Mouse (Mus musculus): ENCODE data around the gene Tmem131. TPM values are rescaled to one million over a fixed set of nuclear protein-coding genes. Genes with fewer than 3 reads are reported as not detected.
A peak's percentile ranks its signal among the peaks of the same experiment; 100 is the strongest.

Tmem131 gene
- polyA plus RNA-seq, 1 experiment from 2014 or later = 6.2 TPM

DNA sequence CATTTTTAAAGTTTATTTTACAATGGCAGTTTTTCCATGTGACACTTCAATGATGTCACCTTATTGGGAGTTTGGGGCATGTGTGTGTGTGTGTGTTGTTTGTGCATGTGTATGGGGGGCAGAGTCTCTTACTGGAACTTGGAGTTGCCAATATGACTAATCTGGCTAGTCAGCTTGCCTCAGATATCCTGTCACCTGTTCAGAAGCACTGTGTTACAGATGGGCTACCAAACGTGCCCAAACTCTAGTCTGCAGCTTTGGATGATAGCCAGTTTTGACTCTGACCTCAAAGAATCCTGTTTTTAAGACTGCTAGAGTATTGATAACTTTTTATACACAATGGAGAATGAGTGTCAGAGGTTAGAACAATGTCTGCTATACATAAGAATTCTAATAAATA is 64.3 kb downstream of the Tmem131 start:
- H3K9ac ChIP-seq = no peak overlapping the region
- ATAC-seq (replicated peaks; ENCODE audit: insufficient number of reproducible peaks, insufficient read depth, low FRiP score, low read depth) = no peak
- 23% methylated on average over 1 of the region's 1 CpGs for WGBS
- H3K27ac ChIP-seq = no peak overlapping the region
- H3K4me2 ChIP-seq = no peak overlapping the region
- peaks cover 7% of the 10 kb centered on the region; the same call in 1 of the 2 replicates for H3K36me3 ChIP-seq
- no peaks in the 10 kb centered on the region for H3K9me3 ChIP-seq (replicated peaks)
- H3K4me3 ChIP-seq = no peak overlapping the region
- H3K4me1 ChIP-seq (replicated peaks) = peaks cover 14% of the 10 kb centered on the region
- H3K27me3 ChIP-seq = no peaks in the 10 kb centered on the region

DNA sequence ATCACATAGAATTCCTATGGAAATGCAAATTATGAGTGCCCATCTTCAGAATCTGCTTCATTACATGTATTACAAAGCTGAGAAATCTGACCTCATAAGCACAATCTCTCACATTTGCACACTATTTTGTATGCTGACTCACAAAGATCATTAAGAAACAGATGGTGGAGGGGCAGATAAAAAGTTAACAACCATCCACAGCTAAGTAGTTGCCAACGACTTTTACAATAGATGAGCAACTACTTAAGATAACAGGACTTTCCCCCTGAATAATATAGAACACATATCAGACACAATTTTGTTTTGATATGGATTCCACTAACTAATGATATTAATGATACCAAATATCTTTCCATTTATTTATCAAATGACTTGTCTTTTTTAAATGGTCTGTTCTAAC is 66.3 kb downstream of the Tmem131 start:
- no peaks in the 10 kb centered on the region for H3K9me3 ChIP-seq (replicated peaks)
- WGBS = 49% methylated on average over 1 of the region's 1 CpGs
- no peak overlapping the region for H3K4me2 ChIP-seq
- H3K27me3 ChIP-seq = no peaks in the 10 kb centered on the region
- H3K27ac ChIP-seq = no peak overlapping the region
- ATAC-seq (replicated peaks; ENCODE audit: insufficient number of reproducible peaks, insufficient read depth, low FRiP score, low read depth) = no peak
- H3K36me3 ChIP-seq = peaks cover 7% of the 10 kb centered on the region; the same call in 1 of the 2 replicates
- H3K4me3 ChIP-seq = no peak overlapping the region
- peaks cover 4% of the 10 kb centered on the region; the same call in 1 of the 2 replicates for H3K4me1 ChIP-seq (replicated peaks)
- H3K9ac ChIP-seq = no peak overlapping the region

DNA sequence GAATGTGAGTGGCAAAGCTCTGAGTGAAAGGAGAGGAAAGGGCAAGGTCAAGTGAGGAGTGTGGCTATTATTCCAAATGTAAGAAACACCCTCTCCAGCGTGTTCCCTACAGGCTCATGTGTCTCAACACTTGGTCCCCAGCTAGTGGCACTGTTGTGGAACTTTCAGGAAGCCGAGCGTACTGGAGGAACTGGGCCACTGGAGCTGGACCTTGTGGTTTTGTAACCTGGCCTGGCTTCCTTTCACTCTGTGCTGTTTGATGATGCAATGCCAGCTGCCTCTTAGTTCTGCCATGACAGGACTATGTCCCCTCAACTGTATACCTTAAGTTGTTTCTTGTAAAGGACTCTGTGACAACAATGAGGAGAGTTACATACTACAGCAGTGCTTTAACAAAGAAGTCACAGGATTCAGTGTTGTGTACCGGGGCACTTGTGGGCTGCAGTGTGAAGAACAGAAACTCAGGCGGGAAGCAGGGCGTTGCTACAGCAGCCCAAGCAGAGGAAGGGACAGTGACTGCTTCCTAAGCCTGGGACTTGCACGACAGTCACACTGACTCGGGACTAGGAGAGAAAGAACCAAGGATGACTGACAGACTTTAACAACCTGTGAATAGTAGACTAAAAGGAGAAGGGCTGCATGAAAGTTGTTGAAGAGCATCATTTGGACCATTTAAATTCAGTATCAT is 68.4 kb downstream of the Tmem131 start:
- Histone ChIP-seq H3K36me3 (peaks cover 4% of the 10 kb centered on the region; the same call in 1 of the 2 replicates), H3K27ac (no peak overlapping the region), H3K4me2 (no peak overlapping the region), H3K27me3 (no peaks in the 10 kb centered on the region), H3K4me1 (replicated peaks) (peaks cover 8% of the 10 kb centered on the region), H3K9ac (no peak overlapping the region), H3K4me3 (no peak overlapping the region), H3K9me3 (replicated peaks) (no peaks in the 10 kb centered on the region)
- ATAC-seq (replicated peaks; ENCODE audit: insufficient number of reproducible peaks, insufficient read depth, low FRiP score, low read depth) = no peak
- 69% methylated on average over 8 of the region's 8 CpGs for WGBS

DNA sequence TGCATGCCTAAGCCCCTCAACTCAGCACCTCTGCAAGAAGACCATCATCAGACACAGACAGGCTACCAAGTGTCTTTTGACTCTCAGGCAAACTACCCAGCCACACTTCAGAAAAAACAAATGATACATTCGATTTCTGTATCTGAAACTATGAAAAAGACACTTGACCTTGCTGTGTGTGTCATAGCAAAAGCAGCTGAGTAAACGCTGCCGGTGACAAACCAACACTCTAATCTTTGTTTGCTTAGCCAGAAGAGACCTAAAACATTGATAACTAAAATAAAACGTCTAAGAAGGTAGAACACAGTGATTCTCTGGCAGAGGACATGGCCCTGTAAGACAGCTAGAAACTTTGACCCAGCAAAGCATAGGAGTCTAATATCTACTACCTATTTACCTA is 72.2 kb downstream of the Tmem131 start:
- ATAC-seq (replicated peaks; ENCODE audit: insufficient number of reproducible peaks, insufficient read depth, low FRiP score, low read depth) = no peak

DNA sequence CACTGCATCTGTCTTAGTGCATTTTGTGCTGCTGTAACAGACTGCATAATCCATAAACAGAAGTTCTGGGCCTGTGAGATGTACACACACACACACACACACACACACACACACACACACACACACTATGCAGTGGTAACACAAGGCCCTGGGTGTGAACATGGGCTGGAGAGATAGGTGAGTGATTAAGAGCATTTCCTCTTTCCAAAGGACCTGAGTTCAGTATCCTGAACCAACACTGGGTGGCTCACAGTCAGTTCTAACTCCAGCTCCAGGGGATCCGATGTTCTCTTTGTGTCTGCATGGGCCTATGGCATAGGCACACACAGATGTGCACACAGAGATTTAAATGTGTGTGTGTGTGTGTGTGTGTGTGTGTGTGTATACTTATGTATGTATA is 72.9 kb downstream of the Tmem131 start:
- 50% methylated on average over 1 of the region's 1 CpGs for WGBS
- H3K9me3 ChIP-seq (replicated peaks) = no peaks in the 10 kb centered on the region
- ATAC-seq (replicated peaks; ENCODE audit: insufficient number of reproducible peaks, insufficient read depth, low FRiP score, low read depth) = no peak

More for the DNA sequence above, 72.2 kb downstream of the Tmem131 start:
- Histone ChIP-seq H3K27ac (no peak overlapping the region), H3K4me2 (no peak overlapping the region), H3K4me1 (replicated peaks) (peaks cover 8% of the 10 kb centered on the region), H3K4me3 (no peak overlapping the region), H3K36me3 (peaks cover 4% of the 10 kb centered on the region; the same call in 1 of the 2 replicates), H3K9ac (no peak overlapping the region), H3K9me3 (replicated peaks) (no peaks in the 10 kb centered on the region), H3K27me3 (no peaks in the 10 kb centered on the region)
- WGBS = 33% methylated on average over 4 of the region's 4 CpGs

DNA sequence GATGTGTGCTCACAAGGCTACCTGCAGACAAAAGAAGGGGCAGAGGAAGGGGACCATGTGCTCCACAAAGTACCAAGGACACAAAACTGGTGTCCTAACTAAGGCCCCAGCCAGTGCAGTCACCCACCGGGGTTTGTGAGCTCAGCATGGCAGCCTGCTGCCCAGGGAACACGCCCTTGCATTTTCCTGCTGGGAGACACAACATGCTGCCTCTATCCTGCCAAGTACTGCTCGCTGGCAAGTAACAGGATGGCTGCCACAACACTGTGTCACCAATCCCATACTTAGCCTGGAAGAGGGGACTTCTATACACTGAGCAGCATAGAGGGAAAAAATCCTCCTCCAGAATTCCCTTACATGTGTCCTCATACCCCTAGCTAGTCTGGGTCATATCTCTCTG is 78.7 kb downstream of the Tmem131 start:
- Histone ChIP-seq H3K36me3 (no peaks in the 10 kb centered on the region), H3K9me3 (replicated peaks) (no peaks in the 10 kb centered on the region), H3K4me3 (no peak overlapping the region), H3K4me2 (no peak overlapping the region), H3K27me3 (no peaks in the 10 kb centered on the region), H3K4me1 (replicated peaks) (peaks cover 37% of the 10 kb centered on the region), H3K9ac (no peak overlapping the region), H3K27ac (peak overlapping the region; percentile 43; the same call in 1 of the 2 replicates)
- 74% methylated on average over 3 of the region's 3 CpGs for WGBS
- no peak; the same call in 1 of the 2 replicates for ATAC-seq (replicated peaks; ENCODE audit: insufficient number of reproducible peaks, insufficient read depth, low FRiP score, low read depth)

More for the DNA sequence above, 72.9 kb downstream of the Tmem131 start:
- no peak overlapping the region for H3K27ac ChIP-seq
- no peak overlapping the region for H3K4me2 ChIP-seq
- no peak overlapping the region for H3K4me3 ChIP-seq
- H3K27me3 ChIP-seq = no peaks in the 10 kb centered on the region
- H3K36me3 ChIP-seq = peaks cover 4% of the 10 kb centered on the region; the same call in 1 of the 2 replicates
- H3K9ac ChIP-seq = no peak overlapping the region
- peaks cover 5% of the 10 kb centered on the region for H3K4me1 ChIP-seq (replicated peaks)

DNA sequence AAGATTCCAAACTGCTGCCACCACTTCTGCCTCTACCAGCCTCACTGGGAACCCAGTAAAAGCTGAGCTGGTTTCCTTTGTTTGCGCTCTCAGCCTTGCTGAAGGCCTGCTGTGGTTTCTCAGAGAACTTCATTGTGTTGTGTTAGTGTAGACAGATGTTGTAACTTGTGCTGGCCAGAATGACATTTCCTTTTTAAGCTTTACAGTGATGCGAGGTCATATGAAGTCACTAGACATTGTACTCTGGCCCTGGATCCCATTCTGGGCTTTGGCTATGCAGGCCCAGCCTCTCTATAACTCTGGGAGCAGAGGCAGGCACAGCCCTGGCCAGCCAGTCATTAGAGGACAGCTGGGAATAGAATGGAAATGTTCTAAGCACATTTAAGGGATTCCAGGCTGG is 81.7 kb downstream of the Tmem131 start:
- Histone ChIP-seq H3K27me3 (no peaks in the 10 kb centered on the region), H3K4me3 (no peak overlapping the region), H3K4me2 (no peak overlapping the region), H3K27ac (peak overlapping the region; percentile 81), H3K36me3 (no peaks in the 10 kb centered on the region), H3K4me1 (replicated peaks) (peaks cover 41% of the 10 kb centered on the region), H3K9me3 (replicated peaks) (no peaks in the 10 kb centered on the region), H3K9ac (no peak overlapping the region)
- WGBS = 55% methylated on average over 2 of the region's 2 CpGs
- ATAC-seq (replicated peaks; ENCODE audit: insufficient number of reproducible peaks, insufficient read depth, low FRiP score, low read depth) = no peak; the same call in 1 of the 2 replicates

DNA sequence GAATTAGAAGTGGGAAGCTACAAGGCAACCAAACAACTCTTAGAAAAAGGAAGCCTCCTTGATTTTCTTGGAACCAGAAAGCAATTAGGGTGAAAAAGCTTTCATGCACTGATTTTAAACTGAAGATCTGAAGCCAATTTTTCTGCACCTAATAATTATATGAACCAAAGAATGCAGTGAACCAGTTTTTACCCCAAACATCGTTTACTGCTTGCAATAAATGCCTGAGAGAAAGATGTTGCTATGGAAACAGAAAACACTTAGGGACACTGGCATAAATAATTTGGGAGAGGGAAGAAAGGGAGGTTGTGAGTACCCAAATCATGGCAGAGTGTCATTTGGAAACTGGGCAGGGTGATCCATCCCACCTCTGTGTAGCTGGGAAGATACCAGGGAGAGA is 82.6 kb downstream of the Tmem131 start:
- no peak overlapping the region for H3K4me2 ChIP-seq
- WGBS = 47% methylated on average over 1 of the region's 1 CpGs
- no peak for ATAC-seq (replicated peaks; ENCODE audit: insufficient number of reproducible peaks, insufficient read depth, low FRiP score, low read depth)
- no peak overlapping the region for H3K9ac ChIP-seq
- H3K27ac ChIP-seq = peak overlapping the region; percentile 81
- peaks cover 41% of the 10 kb centered on the region for H3K4me1 ChIP-seq (replicated peaks)
- H3K27me3 ChIP-seq = no peaks in the 10 kb centered on the region
- no peaks in the 10 kb centered on the region for H3K36me3 ChIP-seq
- no peaks in the 10 kb centered on the region for H3K9me3 ChIP-seq (replicated peaks)
- no peak overlapping the region for H3K4me3 ChIP-seq

DNA sequence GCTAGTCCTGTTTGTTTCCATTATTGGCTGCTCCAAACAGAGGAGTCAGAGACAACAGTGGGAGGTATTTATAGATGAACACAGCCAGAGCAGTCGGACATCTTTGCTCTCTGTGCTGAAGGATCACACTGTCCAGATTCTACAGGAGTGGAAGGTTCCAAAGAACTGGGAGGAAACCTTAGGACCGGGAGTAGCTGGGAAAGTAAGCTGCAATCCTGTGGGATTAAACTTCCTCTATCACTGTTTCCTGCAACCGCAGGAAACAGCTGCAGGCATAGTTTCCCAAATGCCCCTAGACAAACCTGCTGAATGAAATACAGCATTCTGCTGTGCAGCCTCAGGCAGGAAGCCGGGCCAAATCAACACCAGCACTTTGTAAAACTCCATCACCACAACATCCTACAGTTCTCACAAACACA is 83.0 kb downstream of the Tmem131 start:
- no peaks in the 10 kb centered on the region for H3K27me3 ChIP-seq
- ATAC-seq (replicated peaks; ENCODE audit: insufficient number of reproducible peaks, insufficient read depth, low FRiP score, low read depth) = peak; percentile 49; the same call in 1 of the 2 replicates
- H3K4me2 ChIP-seq = peak overlapping the region; percentile 19; the same call in 1 of the 2 replicates
- 17% methylated on average over 4 of the region's 4 CpGs for WGBS
- no peak overlapping the region for H3K9ac ChIP-seq
- H3K9me3 ChIP-seq (replicated peaks) = no peaks in the 10 kb centered on the region
- no peak overlapping the region for H3K4me3 ChIP-seq
- no peaks in the 10 kb centered on the region for H3K36me3 ChIP-seq
- H3K27ac ChIP-seq = peak overlapping the region; percentile 81
- peaks cover 41% of the 10 kb centered on the region for H3K4me1 ChIP-seq (replicated peaks)

DNA sequence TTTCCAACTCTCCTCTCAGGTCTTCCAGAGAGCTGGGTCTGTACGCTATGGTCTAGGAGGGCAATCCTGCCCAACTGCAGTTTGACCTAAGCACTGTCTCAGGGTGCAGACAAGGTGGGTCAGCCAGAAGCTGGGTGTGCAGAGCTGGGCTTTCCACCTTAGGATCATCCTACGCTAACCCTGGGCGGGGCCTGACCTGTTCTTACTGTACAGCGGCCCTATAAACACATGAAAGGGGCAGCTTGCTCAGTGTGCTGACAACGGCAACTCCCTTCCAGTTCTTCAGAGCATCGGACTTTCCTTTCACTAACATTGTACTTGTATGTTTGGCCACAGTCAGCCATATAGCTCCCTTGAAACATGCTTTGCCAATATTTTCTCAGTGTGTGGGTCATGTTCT is 86.4 kb downstream of the Tmem131 start:
- Histone ChIP-seq H3K27ac (no peak overlapping the region), H3K9ac (no peak overlapping the region), H3K4me3 (no peak overlapping the region), H3K36me3 (peaks cover 7% of the 10 kb centered on the region; the same call in 1 of the 2 replicates), H3K4me1 (replicated peaks) (peaks cover 32% of the 10 kb centered on the region), H3K27me3 (no peaks in the 10 kb centered on the region), H3K4me2 (no peak overlapping the region), H3K9me3 (replicated peaks) (no peaks in the 10 kb centered on the region)
- ATAC-seq (replicated peaks; ENCODE audit: insufficient number of reproducible peaks, insufficient read depth, low FRiP score, low read depth) = no peak
- WGBS = 90% methylated on average over 6 of the region's 6 CpGs

DNA sequence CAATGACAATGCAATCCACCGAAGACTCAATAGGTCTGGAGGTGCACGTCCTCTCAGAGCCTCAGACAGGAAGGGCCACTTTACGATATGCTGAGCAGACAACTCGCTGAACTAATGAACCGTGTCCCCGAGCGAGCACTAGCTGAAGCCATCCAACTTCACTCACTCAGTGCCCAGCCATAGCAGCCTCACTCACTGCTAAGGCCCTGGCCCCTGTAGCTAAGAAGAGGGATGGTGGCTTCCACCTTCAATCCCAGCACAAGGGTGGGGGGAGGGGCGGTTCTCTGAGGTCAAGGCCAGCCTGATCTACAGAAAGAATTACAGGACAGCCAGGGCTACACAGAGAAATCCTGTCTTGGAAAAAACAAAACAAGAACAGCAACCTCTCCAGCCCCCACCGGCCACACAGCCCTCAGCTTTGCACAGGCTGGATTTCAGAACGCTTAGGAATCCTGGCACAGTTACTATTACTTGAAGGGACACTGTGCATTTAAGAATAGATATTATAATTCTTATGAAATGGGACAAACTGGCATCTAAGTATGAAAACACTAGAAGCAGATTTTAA is 89.2 kb downstream of the Tmem131 start:
- no peak overlapping the region for H3K4me2 ChIP-seq
- 83% methylated on average over 10 of the region's 10 CpGs for WGBS
- H3K27ac ChIP-seq = no peak overlapping the region
- H3K27me3 ChIP-seq = no peaks in the 10 kb centered on the region
- no peak overlapping the region for H3K9ac ChIP-seq
- H3K4me3 ChIP-seq = no peak overlapping the region
- no peaks in the 10 kb centered on the region for H3K9me3 ChIP-seq (replicated peaks)
- no peak for ATAC-seq (replicated peaks; ENCODE audit: insufficient number of reproducible peaks, insufficient read depth, low FRiP score, low read depth)
- peaks cover 7% of the 10 kb centered on the region; the same call in 1 of the 2 replicates for H3K36me3 ChIP-seq
- peaks cover 4% of the 10 kb centered on the region; the same call in 1 of the 2 replicates for H3K4me1 ChIP-seq (replicated peaks)

Measured in heart, embryonic 15.5 days (tissue).